Mouse (Mus musculus): ENCODE measurements around the gene Pmm2.

Gene Pmm2

GRCm38 (mm10) chr16:8679780-8680179, 42.3 kb downstream of the Pmm2 start:
- no peak for DNase-seq (ENCODE audit: low spot score)

- no peak for DNase-seq (ENCODE audit: low spot score)
Measured at GRCm38 (mm10) chr16:8680470-8680869, 43.0 kb downstream of the Pmm2 start, which contains the start of gene Gm5767. Gm5767 (plus strand) TSS chr16:8680770.

- DNase-seq (ENCODE audit: low spot score) = no peak
Measured at GRCm38 (mm10) chr16:8685087-8685486, 47.6 kb downstream of the Pmm2 start.

- peak; percentile 70 for DNase-seq (ENCODE audit: low spot score)
Measured at GRCm38 (mm10) chr16:8686121-8686870, 48.8 kb downstream of the Pmm2 start.

- no peak for DNase-seq (ENCODE audit: low spot score)
Measured at GRCm38 (mm10) chr16:8686871-8687535, 49.5 kb downstream of the Pmm2 start.

GRCm38 (mm10) chr16:8687559-8688112, 50.2 kb downstream of the Pmm2 start:
- no peak for DNase-seq (ENCODE audit: low spot score)

- DNase-seq (ENCODE audit: low spot score) = no peak
Measured at GRCm38 (mm10) chr16:8689979-8690656, 52.6 kb downstream of the Pmm2 start.

- no peak for DNase-seq (ENCODE audit: low spot score)
Measured at GRCm38 (mm10) chr16:8691206-8691605, 53.7 kb downstream of the Pmm2 start.

GRCm38 (mm10) chr16:8699556-8699955, 62.1 kb downstream of the Pmm2 start:
- DNase-seq (ENCODE audit: low spot score) = no peak

- no peak for DNase-seq (ENCODE audit: low spot score)
Measured at GRCm38 (mm10) chr16:8700586-8700985, 63.1 kb downstream of the Pmm2 start.

GRCm38 (mm10) chr16:8711998-8712397, 74.5 kb downstream of the Pmm2 start:
- no peak for DNase-seq (ENCODE audit: low spot score)
